Mouse (Mus musculus): Measurements from ENCODE around the gene Igsf8.

DNA sequence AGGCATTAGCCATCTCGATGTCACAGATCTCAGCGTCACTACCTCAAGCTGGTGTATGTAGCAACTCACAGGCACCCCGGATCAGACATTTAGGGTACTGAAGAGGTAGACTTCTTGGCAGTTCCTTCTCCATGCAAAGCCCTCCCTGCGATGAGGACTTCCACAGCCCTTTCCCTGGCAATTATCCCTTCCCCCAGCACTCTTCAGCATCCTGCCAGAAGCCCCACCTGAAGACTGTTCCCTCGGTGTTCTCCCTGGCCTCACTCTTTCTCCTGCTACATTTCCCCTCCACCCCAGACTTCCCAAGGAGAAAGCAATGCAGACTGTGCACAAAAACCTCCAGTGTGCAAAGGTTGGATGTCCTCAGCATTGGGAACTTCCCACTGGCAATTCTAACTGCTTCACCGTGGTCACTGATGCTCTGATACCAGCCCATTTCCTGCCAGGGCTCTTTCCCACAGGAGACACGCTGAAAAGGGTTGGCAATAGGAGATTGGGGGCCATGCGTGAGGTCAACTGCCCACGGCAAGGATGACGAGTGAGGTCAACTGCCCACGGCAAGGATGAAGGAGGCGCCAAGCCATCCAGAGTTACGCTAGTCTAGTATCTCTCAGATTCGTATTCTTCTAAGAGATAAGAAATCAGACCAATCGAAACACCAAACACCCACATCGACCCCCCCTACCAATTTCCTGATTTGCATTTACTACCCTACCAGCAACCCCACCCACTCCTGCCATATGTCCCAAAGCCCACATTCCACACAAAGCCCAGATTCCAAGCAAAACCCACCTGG is 66.0 kb downstream of the Igsf8 start:
- TF ChIP-seq CTCF (IDR thresholded peaks at IDR 0.05; ENCODE audit: low read depth) (no peak), EP300 (IDR thresholded peaks at IDR 0.05; ENCODE audit: low read depth) (no peak)
